Mouse (Mus musculus) right cerebral cortex, postnatal 14 days (tissue): ENCODE measurements around the gene Sap30l.
A peak's percentile ranks its signal among the peaks of the same experiment; 100 is the strongest.
"Not testable (repeated sequence)": the region's sequence is repeated elsewhere in the genome, so short reads cannot be mapped to it uniquely, and the experiment has no call there.

Source experiments
- DNase-seq: peaks from one replicate; pipeline ENCODE4 v3.0.0; 2022

Gene Sap30l

DNA sequence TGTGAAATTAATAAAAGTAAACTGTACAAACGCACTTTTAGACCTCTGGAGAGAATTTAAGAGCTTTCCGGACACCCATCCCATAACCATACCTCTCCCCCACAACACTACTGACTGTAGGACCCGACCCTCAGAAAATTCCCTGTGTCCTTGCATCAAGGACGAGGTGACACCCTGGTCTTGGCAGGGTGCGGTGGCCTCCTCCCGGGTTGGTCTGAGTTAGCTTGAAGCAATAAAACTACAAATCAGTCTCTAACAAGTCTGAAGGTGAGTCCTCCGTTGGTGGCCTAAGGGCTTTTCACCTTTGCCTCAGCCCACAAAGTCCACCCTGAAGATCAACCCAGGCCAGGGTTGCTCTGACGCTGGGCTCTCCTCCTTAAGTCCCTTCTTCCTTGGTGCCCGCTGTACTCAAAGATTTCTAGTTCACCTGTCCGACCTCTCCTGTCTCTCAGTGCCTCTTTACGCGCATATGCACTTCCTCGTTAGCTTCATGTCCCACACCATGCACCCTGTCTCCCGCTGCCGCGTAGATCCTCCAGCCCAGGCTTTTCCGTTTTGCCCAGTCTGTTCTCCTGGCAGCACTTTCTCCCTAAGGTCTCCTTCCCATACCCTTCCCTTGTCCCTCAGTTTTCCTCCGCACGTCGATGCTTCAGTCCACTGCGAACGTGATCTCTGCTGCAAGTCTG, 1.0 kb upstream of the Sap30l start:
- no peak for DNase-seq

DNA sequence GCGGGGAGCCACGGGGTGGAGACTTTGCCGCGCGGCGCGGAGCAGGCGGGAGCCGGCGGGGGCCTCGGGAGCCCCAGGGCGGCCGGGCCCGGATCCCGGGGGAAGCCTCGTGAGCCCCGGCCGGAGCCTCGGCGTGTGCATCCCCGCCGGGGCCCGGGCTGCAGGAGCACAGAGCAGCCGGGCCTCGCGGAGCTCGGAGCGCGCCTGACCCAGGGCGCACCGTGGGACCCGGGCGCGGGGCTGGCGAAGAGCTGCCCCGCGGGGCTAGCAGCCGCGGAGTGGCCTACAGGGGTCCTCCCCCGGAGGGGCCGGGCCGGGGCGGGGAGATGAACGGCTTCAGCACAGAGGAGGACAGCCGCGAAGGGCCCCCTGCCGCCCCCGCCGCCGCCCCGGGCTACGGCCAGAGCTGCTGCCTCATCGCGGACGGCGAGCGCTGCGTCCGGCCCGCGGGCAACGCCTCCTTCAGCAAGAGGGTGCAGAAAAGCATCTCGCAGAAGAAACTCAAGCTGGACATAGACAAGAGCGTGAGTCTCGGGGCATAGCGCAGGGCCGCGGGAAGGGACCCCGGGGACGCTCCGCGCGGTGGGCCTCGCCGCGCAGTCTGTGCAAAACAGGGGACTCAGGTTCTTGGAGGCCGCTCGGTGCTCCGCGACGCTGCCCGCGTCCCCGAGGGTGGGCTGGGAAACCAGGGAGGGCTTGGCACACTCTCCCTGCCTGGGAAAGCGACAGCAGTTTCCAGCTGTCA, 501 bp downstream of the Sap30l start:
- DNase-seq, result peak; percentile 41

DNA sequence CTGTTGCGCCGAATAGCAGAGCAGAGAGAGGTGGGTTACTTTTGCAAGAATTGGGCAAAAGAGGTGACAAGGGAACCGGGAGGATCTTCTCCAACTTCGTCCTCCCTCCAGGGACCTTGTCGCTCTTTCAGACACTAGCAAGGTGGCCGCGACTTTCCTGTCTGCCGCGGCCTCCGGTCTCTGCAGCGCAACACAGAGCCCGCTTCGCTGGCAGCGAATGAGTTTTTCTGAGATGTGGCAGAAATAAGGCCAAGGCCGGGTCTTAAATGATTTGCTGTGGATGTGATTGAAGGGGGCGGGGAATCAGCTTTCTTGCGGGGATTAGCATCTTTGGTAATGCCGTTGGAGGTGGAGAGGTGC, 1.1 kb downstream of the Sap30l start:
- DNase-seq, result no peak

DNA sequence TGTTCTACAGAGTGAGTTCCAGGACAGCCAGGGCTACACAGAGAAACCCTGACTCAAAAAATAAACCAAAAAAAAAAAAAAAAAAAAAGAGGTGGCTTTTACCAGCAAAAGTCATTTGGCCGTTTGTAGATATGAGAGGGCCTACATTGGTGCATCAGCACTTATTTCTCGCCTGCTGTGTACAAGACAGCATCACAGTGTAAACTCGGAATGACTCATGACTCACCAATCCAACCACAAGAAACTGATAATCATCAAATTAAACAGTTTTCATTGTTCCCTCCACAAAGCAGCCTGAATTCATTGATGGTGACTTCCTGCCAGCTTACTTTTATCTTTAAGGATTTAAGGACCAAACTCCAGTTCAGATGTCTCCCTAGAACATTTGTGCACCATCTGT, 3.6 kb downstream of the Sap30l start:
- no peak for DNase-seq

DNA sequence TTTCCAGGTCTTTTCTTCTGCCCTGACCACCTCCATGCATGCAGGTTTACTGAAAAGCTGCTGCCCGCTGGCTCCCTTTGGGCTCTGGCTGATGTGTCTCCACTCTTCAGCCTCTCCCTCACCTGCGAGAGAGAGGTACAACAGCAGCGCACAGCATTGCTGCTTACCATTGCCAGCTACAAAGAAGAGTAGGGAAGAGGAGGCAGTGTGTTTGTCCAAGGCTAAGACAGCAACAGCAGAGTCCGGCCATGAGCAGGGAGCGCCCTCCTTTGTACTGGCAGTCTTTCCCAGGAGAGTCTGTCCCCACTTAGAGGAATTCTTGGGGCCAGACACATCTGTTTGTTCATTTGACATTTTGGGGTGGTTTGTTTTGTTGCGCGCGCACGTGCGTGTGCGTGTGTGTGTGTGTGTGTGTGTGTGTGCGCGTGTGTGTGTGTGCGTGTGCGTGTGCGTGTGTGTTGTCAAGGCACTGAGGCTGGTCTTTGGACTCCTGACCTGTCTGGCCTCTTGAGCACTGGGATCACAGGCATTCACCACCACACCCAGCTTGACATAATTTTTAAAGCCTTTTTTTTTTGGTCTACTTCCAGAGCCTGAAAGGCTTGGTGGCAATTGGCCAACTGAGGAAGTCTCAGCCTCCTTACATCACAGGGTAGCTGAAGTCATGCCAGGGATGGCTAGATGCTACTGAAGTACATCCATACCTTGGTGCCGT, 7.7 kb downstream of the Sap30l start:
- DNase-seq, result no peak

DNA sequence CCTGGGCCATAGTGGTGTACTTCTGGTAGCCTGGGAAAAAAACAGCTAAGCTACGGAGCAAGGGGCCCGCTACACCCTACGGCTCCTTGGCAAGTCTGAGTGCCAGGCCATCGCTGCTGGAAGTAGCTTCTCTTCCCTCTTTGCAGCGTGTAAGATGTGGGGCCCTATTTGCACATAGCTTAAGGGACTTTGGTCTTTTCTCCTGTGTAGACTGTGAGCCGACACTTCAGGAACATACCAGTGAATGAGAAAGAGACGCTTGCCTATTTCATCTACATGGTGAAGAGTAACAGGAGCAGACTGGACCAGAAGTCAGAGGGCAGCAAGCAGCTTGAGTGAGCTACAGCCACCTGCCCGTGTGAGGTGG, 8.3 kb downstream of the Sap30l start:
- DNase-seq, result no peak

DNA sequence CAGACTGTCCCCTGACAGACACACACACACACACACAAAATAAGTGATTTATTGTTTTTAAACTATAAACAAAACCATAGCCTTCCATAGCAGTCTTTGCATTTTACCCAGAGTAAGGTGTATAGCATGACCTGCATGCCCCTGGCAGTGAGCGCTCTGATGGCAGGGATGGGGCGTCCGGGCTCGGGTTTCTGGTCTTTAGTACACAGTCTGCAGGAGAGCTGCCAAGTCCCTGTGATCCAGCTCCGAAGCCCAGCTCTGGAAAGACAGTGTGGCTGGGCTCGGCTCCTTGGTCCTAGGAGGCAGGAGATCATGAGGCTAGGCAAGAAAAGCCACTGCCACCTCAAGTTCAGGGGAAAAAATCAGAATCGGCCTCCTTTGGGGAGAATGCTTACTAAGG, 9.6 kb downstream of the Sap30l start:
- DNase-seq, result no peak

DNA sequence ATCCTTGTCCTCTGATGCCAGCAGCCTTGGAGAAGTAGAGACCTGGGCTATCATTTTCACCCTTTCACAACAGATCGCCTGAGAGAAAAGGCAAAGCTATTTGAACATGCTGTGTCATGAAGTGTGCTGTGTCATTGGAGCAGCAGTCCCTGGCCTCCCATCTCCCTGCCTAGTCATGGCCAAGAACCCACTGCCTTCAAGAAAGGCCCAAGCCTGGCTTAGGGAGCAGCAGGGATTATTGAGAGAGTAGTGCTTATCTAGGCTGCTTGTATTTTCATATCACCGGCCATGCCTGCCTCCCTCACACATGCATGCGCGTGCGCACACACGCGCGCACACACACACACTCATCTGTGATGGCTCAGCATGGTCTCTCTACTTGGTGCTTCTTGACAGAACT, 10.8 kb downstream of the Sap30l start:
- no peak for DNase-seq

DNA sequence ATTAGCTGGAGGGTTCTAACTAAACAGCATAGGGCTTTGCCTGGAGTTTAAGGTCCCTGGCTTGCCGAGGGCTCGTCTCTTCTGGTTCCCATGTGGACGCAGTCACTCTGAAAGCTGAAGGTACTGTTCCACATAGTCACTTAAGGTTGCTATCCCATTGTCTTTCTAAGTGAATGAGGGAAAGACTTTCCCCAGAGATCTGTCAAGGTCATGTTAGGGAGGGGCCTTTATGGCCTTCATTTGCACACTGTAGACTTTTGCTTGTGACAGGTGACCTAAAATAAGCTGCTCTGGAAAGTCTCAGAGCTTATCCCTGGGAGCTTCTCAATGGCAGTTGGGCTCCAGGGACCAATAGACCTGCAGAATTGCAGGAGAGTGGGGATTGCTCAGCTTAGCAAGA, 12.2 kb downstream of the Sap30l start:
- no peak for DNase-seq

DNA sequence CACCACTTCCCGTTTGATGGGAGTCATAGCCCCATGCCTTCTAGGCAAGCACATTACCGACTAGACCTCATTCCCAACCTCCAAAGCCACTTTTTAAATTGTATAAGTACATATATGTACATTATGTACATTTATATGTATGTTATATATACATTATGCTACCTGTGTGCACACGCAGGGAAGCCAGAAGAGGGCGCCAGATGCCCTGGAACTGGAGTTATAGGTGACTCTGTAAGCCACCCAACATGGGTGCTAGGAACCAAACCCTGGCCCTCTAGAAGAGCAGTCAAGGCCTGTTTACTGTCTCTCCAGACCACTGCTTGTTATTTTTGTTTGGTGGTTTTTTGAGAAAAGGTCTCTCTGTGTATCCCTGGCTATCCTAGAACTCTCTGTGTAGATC, 16.8 kb downstream of the Sap30l start:
- no peak for DNase-seq

DNA sequence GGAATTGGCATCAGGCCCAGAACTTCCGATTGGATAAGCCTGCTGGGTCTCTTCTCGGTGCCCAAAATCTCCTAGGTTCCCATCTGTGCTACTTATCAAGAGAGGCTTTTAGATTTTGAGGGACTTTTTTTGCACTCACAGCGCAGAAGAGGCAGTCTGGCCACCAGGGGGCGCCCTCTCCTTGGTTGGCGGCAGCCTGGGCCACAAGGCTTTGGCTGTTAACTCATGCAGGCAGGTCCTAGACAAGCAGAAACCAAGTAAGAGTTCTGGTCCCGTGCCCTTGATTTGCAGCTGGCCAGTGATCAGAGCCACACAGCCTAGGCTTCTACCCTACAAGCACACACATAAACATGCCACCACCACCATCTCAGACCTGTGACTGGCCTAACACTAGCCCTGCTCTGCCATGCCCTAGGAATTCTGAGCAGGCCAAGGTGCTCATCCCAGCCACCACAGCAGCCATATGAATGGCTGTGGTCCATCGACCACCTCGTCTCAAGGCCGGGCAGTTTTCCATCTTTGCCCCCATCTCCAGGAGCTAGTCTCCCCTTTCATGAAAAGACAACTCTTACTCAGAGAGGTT, 18.7 kb downstream of the Sap30l start:
- DNase-seq, result peak; percentile 89

DNA sequence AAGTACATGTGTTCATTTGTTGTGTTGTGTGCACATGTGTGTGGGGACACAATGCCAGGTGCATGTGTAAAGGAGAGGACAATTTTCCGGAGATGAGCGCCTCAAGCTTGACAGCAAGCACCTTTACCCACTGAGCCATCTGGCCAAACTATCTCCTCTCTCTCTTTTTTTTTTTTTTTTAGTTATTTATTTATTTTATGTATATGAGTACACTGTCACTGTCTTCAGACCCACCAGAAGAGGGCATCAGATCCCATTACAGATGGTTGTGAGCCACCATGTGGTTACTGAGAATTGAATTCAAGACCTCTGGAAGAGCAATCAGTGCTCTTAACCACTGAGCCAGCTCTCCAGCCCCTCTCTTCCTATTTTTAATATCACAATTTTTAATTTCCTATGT, 21.7 kb downstream of the Sap30l start:
- not testable (repeated sequence) for DNase-seq

DNA sequence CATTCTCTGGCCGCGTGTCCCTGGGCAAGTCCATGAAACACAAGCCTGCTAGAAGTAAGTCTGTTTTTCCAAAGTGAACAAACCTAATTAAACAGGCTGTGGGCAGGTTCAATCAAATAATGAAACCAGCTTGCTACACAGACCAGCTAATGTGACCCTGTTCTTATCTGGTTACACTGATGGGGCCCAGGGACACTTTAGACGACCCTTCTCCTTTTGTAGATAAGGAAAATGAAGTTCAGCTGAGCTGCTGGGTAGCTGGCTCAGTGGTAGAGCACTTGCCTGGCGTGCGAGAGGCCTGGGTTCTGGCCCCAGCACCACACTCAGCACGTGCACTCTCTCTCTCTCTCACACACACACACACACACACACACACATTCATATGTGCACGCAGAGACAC, 22.3 kb downstream of the Sap30l start:
- no peak for DNase-seq

DNA sequence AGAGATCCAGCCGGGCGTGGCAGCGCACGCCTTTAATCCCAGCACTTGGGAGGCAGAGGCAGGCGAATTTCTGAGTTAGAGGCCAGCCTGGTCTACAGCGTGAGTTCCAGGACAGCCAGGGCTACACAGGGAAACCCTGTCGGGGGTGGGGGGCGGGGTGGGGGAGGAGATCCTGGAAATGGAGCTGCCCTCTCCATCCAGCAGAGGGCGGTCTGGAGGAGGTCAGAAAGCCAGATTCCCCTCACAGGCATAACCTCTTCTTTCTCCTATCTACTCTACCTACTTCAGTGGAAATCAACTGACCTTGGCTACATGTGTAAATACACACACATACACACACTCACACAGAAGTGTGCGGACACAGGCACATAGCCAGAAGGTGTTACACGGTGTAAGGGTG, 23.8 kb downstream of the Sap30l start:
- not testable (repeated sequence) for DNase-seq

DNA sequence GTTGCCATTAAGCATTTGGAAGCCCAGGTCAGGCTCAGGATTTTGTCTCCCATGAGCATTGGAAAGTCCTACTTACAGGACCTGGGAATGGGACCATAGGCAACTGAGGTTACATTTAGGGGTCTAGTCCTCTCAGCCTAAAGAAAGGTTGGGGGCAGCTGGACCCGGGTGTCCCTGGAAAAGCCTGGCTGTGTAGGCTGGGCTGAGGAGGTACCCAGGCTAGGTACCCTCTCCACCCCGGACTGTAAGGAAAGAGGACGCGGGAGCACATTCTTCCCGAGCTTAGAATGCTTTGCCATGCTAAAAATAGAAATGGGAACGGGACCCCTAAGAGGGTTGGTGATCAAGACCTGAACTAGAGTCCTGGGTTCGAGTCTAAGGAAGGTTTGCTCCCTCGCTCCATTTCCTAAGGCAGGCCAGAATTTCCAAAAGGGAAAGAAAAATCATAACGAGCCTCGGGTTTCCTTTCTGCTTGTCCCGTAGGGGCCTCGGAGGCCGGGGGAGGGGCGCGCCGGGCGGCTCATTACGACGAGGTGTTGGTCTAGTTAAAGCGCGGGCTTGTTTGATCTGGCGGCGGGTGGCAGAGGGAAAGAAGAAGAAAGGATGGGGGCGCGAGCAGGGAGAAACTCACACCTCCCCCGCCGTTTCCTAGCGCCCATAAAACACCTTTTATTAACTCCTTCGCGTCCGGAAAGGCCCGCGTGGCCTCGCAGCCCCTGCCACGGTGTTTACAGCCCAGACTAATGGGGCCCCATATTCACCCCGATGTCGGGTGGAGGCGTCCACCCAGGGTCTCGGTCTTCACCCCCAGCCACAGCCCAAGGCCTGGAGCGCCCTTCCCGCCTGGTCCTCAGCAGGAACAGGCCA, 25.8 kb downstream of the Sap30l start:
- DNase-seq, result no peak

DNA sequence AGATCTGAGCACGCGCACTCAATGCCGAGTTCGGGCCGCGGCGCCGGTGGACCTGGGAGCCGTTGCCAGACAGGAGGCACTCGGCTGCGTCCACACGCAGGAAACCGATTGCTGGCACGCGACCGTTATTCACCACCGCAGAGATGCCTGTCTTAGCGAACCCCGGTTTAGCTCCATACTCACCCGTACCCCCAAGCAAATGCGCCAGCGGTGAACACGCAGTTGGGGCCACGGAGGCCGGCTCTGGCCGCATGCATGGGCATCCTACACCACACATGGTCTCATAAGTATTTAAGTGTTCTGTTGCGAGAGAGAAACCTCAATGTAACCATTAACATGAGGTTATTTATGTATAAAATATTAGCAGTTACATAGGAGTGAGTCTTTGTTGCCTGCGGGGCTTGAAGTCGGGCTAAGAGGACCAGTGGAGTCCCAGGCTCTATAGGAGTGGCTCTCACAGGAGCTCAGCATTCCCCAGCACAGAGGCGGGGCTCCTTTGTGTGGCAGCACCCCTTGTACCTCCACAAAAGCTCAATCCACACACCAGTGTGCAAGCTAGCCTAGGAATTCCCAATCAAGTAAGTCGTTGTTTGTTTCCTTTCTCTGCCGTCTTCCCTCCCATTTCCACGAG, 26.6 kb downstream of the Sap30l start:
- DNase-seq, result no peak

DNA sequence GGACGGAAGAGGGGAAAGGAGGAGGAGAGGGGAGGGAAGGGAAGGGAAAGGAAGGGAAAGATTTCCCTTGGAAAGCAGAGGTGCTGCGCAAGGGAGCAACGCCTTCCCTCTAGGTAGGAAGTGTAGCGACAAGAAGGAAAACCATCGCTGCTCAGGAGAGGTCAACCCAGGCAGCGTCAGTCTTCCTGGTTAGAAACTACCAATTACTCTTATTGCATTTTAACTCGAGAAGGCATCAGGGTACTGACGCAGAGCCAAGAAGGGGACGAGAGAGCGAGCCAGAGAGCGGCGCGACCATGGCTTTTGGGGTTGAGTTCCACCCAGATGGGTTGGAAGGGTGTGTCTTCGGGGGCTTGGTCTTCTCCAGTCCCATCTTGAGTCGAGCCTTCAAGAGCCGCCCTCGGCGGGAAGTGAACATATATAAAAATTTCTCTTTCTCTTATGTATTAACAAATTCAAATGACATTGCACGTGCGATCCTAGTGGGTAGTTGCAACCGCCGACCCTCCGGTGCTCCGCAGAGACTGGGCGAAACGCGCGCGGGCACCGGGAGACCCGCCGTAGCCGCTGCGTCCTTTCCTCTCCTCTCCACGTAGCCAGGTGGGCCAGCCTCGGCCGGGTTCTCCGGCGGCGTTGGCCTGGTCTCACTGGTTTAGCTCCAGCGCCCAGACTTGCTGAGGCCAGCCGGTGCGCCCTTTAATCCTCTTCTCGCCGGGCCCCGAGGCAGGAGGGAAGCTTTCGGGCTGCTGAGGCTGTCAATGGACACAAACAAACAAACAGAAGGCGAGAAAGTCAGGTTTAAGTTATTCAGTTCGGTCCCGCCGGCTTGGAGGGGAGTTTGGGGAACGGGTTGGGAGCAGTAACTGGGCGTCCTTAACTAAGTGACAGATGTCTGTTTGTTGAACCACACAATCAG, 27.8 kb downstream of the Sap30l start:
- no peak for DNase-seq

DNA sequence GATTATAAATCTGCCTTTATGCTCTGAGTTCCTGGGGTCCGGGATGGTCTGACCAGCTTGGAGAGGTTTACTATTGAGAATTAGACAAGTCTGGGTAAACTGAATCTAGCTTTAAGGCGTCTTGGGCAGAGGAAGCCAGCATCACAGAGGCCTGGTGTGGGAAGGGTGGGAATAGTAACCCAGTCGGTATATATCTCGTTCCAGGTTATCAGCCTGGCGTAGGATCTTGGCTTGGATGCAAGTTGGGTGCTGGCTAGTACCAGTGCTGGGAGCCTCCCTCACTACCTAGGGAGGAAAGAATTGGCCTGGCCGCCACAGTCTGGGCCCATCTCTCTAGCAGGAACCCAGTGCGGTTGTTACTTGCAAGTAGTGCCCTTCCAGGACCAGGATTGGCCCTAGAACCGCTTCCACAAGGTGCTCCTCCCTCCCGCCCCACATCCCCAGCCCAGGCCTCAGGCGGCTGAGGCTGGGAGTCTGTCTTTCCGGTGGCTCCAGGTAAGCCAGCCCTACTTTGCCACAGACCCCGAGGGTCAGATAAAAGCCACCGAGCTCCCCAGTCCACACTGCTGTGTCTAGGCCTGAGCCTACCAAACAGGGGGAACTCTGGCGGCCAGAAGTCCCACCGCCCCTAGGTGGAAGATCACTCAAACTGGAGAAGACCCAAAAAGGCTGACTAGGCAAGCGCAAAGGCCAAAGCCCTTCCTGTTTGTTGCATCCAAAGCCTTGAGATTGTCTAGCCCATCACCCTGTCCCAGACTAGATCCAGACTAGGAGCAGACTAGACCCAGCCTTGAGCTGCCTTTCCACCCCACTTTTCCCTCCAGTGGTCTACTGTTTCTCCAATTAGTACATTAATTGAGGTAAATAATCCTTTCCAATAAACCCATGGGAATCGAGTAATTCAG, 28.7 kb downstream of the Sap30l start:
- no peak for DNase-seq

DNA sequence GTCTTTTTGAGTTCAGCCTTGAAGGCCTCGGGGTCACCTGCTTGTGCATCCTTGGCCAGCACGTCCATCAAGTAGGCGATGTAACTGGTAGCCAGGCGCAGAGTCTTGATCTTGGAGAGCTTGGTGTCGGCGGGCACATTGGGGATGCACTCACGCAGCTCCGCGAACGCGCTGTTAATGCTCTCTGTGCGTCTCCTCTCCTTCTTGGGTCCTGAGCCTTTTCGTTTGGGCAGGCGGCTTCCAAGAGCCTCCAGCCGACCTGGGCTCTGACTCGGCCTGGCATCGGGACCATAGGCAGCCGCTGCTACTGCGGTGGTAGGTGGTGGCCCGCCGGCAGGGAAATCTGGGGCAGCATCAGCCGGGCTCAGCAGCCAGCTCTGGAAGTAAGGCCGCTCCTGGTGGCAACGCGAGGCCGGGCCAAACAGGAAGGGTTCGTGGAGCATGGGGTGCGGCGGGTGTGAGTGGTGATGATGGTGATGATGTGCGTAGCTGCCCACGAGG, 29.9 kb downstream of the Sap30l start:
- DNase-seq, result no peak

DNA sequence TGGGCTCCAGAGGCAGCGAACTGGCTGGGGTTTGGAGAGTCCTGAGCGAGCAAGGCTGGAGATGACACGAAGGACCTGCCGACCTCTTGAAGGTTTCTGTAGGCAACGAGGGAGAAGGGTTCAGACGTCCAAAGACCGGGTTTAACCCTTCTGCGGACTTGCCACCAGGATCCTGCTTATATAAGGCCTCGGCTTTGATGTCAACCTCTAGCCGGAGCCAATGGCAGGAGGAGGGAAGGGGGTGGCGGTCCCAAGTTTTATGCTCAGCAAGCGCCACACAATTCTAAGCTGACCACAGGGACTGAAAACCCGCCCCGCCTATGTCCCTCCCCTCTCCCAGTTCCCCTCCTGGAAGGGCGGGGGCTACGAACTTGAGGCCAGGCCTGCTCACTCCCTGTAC, 30.4 kb downstream of the Sap30l start:
- DNase-seq, result no peak
